Mouse (Mus musculus) stomach, embryonic 15.5 days (tissue): ENCODE data around the gene Spem1. TPM values are rescaled to one million over a fixed set of nuclear protein-coding genes. Genes with fewer than 3 reads are reported as not detected.

Source experiments
- ATAC-seq: fragments of 200-750 bp; cut with Nextera tagmentation; 2 replicates; pipeline ENCODE4 v1.8.0; 2017; ENCODE audit warnings: low read depth, moderate number of reproducible peaks, moderate TSS enrichment; ENCODE audit not compliant: insufficient read depth, low FRiP score
- H3K27ac ChIP-seq: fragments of 300-500 bp; sonication (generic); 2 replicates; pipeline ENCODE4 v1.5.1; 2015; ENCODE audit warnings: mild to moderate bottlenecking, inconsistent platforms
- H3K27me3 ChIP-seq: fragments of 300-500 bp; sonication (generic); replicated peaks from 2 replicates; pipeline ENCODE4 v1.6.1; 2015; ENCODE audit warnings: inconsistent platforms
- H3K36me3 ChIP-seq: fragments of 300-500 bp; sonication (generic); 2 replicates; pipeline ENCODE4 v1.6.1; 2015; ENCODE audit warnings: inconsistent platforms
- H3K4me1 ChIP-seq: fragments of 300-500 bp; sonication (generic); 2 replicates; pipeline ENCODE4 v1.6.1; 2015; ENCODE audit warnings: inconsistent platforms
- H3K4me2 ChIP-seq: fragments of 300-500 bp; sonication (generic); 2 replicates; pipeline ENCODE4 v1.6.1; 2015; ENCODE audit warnings: mild to moderate bottlenecking, inconsistent platforms
- H3K4me3 ChIP-seq: fragments of 300-500 bp; sonication (generic); replicated peaks from 2 replicates; pipeline ENCODE4 v1.5.1; 2015; ENCODE audit warnings: inconsistent platforms
- H3K9ac ChIP-seq: fragments of 300-500 bp; sonication (generic); 2 replicates; pipeline ENCODE4 v1.6.1; 2015; ENCODE audit warnings: inconsistent platforms
- H3K9me3 ChIP-seq: fragments of 300-500 bp; sonication (generic); 2 replicates; pipeline ENCODE4 v1.6.1; 2016; ENCODE audit warnings: inconsistent platforms
- WGBS: fragments of 180-500 bp; shearing (Covaris S2); methylation state at CpG from one replicate; pipeline ENCODE4 v1.1.7; 2015; 5-methylcytosine and 5-hydroxymethylcytosine counted together
- polyA plus RNA-seq: library from polyadenylated mRNA; unstranded; fragments of >200 nt; fragmentation: Nextera tagmentation; extraction: Ambion mirVana; gene quantifications from 2 replicates; pipeline ENCODE4 v1.2.1, GENCODE M21; 2015

The Spem1 gene
- polyA plus RNA-seq, 1 experiment from 2014 or later, result not detected

DNA sequence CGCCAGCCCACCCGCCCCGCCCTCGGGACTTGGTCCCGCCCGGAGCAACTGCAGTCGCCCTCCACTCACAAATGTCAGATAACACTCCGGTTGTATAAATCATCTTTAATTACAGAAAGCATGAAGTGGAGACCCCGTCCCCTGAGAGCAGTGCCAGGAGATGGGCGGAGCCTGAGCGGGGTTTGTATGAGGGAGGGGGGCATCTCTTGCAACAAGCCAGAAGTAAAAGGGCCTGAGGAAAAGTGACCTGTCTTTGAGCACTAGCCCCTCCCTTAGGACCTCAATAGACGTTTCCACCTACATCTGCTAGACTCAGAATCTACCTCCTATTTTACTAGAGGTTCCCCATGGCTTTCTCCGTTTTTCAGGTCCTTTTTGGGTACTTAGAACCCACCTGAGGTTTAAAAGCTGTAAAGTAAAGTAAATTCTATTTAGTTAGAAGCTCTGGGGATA is 26.0 kb downstream of the Spem1 start:
- Histone ChIP-seq H3K27ac (no peak overlapping the region), H3K4me2 (peak overlapping the region; percentile 96), H3K9ac (no peak overlapping the region), H3K4me3 (peak overlapping the region; percentile 44), H3K27me3 (no peaks in the 10 kb centered on the region), H3K4me1 (peaks cover 23% of the 10 kb centered on the region), H3K36me3 (no peaks in the 10 kb centered on the region), H3K9me3 (no peaks in the 10 kb centered on the region)
- WGBS, result 3% methylated on average over 13 of the region's 13 CpGs
- ATAC-seq, result 0 out of 2 replicates have a peak, but pooled peaks have one; percentile 1

DNA sequence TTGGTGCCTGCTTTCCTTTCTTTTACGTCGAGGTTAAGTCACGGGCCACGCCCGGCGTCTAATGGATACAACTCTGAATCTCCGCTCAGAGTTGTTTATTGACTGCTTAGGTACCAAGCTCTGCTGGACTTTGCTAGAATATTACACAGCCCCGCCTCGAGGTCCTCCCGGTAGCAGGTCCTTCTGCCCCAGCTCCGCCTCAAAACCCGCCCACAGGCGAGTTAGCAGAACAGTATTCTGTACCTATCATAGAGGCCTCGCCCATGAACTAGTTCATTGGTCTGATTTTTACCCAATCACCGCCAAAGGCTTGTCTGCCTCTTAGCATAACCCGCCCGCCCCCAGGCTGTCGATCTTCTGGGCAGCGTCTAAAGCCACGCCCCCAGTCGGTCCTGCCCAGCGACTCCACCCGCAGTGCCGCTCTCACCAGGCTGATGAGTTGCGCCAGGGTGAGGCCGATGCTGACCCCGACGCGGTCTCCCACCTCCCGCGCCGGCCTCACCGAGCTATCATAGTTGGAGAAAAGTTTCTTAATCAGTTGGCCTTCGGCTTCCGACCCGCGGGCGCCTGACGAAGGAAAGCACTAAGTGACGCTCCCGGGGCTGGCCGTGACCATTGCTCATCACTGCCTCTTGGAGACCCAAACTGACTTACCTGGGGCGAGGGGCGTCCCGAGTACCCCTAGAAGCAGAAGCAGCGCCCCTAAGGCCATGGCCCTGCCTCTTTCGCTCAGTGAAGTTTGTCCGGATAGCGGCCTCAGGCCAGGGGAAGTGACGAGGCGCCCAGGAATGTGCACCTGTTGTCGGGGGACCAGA is 26.6 kb downstream of the Spem1 start, which contains the start of gene Chrnb1:
TSS of gene Chrnb1 (minus strand) at position 776 of the 815 bp plus-strand sequence.
- ATAC-seq, result peak; percentile 98
- H3K27ac ChIP-seq, result no peak within 1 kb of the TSS
- under 1% methylated on average over 52 of the region's 52 CpGs for WGBS

DNA sequence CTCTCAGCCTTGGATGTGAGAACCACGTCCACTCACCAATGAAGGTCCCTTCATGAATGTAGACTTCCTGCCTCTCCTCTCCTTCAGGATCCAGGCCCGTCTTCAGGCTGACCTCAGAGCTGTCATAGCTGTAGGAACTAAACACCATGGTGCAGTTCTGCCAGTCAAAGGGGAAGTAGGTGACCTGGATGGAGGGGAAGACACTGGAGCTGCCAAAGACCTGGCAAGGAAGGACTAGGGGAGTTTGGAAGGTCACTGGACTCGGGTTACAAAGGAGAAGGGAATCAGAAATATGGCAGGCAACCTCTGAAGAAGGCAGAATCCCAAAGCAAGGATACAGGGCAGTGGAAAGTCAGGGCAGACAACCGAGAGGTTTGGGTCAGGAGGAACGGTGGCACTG is 28.6 kb downstream of the Spem1 start:
- no peaks in the 10 kb centered on the region for H3K36me3 ChIP-seq
- no peak overlapping the region for H3K27ac ChIP-seq
- ATAC-seq, result no peak
- WGBS, result 57% methylated on average over 5 of the region's 5 CpGs
- no peaks in the 10 kb centered on the region for H3K9me3 ChIP-seq
- H3K9ac ChIP-seq, result no peak overlapping the region
- H3K4me1 ChIP-seq, result peaks cover 3% of the 10 kb centered on the region; the same call in 1 of the 2 replicates
- H3K4me2 ChIP-seq, result no peak overlapping the region
- no peaks in the 10 kb centered on the region for H3K27me3 ChIP-seq
- H3K4me3 ChIP-seq, result no peak overlapping the region

More for the DNA sequence above, 26.6 kb downstream of the Spem1 start, which contains the start of gene Chrnb1:
- H3K27me3 ChIP-seq, result no peaks in the 10 kb centered on the region
- H3K4me3 ChIP-seq, result peak within 1 kb of the TSS; percentile 44
- H3K36me3 ChIP-seq, result no peaks in the 10 kb centered on the region
- no peak within 1 kb of the TSS for H3K9ac ChIP-seq
- H3K9me3 ChIP-seq, result no peaks in the 10 kb centered on the region
- peak within 1 kb of the TSS; percentile 96 for H3K4me2 ChIP-seq
- peaks cover 16% of the 10 kb centered on the region for H3K4me1 ChIP-seq

DNA sequence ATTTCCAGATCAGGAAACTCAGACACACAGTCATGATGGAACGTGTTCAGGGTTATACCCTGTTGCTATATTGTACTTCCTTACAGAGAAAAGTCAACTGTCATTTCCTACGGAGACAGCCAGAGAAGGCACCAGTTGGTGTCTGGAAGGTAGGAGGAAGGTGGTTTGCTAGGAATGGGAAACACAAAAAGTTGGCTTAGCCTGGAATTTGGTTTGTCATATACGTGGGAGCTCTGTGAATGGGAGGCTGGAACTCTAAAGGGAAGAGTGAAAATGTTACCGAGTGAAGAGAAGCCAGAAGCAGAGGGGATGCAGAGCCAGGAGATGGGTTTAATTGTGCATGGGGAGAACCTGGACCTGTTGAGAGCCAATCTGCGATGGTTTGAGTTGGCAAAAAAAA is 30.6 kb downstream of the Spem1 start:
- no peaks in the 10 kb centered on the region for H3K27me3 ChIP-seq
- no peak overlapping the region for H3K27ac ChIP-seq
- peaks cover 3% of the 10 kb centered on the region; the same call in 1 of the 2 replicates for H3K4me1 ChIP-seq
- ATAC-seq, result no peak
- H3K9me3 ChIP-seq, result no peaks in the 10 kb centered on the region
- H3K4me3 ChIP-seq, result no peak overlapping the region
- H3K9ac ChIP-seq, result no peak overlapping the region
- no peaks in the 10 kb centered on the region for H3K36me3 ChIP-seq
- no peak overlapping the region for H3K4me2 ChIP-seq
- 70% methylated on average over 5 of the region's 5 CpGs for WGBS

DNA sequence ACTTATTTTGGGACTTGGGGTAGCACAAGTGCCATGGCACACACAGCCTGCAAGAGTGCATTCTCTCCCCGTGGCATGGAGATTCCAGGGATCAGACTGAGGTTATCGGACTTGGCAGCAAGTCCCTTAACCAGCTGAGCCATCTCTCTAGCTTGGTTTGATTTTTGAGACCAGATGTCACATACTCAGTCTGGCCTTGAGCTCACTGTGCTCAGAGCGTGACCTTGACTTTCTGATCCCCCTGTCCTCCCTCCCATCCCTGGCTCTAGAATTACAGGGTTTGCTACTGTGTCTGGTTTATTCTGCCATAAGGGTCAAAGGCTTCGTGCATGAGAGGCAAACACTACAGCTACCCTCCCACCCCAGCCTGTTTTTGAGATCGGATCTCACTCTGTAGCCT is 32.5 kb downstream of the Spem1 start:
- H3K4me2 ChIP-seq, result no peak overlapping the region
- H3K27me3 ChIP-seq, result no peaks in the 10 kb centered on the region
- 59% methylated on average over 5 of the region's 5 CpGs for WGBS
- no peak overlapping the region for H3K4me3 ChIP-seq
- no peak overlapping the region for H3K9ac ChIP-seq
- no peaks in the 10 kb centered on the region for H3K4me1 ChIP-seq
- no peaks in the 10 kb centered on the region for H3K36me3 ChIP-seq
- ATAC-seq, result no peak
- H3K9me3 ChIP-seq, result no peaks in the 10 kb centered on the region
- no peak overlapping the region for H3K27ac ChIP-seq

DNA sequence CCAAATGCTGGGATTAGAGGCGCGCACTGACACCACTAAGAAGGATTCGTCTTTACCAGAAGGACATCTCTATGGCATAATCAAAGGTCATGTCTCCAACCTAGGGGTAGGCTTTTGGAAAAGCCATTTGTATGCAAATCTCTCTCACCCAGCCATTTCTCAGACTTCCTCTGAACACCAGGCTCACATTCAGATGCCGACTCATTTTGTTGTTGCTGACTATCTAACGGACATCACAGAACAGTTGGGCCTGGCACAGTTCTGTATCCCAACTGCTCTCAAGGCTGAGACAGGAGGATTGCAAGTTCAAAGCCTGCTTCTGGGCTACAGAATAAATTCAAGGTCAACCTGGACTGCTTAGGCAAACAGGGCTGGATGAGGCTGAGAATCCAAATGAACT is 34.7 kb downstream of the Spem1 start:
- H3K36me3 ChIP-seq, result no peaks in the 10 kb centered on the region
- no peak overlapping the region for H3K27ac ChIP-seq
- H3K27me3 ChIP-seq, result no peaks in the 10 kb centered on the region
- H3K9ac ChIP-seq, result no peak overlapping the region
- H3K4me2 ChIP-seq, result no peak overlapping the region
- no peaks in the 10 kb centered on the region for H3K9me3 ChIP-seq
- H3K4me3 ChIP-seq, result no peak overlapping the region
- ATAC-seq, result no peak
- 89% methylated on average over 5 of the region's 5 CpGs for WGBS
- no peaks in the 10 kb centered on the region for H3K4me1 ChIP-seq

DNA sequence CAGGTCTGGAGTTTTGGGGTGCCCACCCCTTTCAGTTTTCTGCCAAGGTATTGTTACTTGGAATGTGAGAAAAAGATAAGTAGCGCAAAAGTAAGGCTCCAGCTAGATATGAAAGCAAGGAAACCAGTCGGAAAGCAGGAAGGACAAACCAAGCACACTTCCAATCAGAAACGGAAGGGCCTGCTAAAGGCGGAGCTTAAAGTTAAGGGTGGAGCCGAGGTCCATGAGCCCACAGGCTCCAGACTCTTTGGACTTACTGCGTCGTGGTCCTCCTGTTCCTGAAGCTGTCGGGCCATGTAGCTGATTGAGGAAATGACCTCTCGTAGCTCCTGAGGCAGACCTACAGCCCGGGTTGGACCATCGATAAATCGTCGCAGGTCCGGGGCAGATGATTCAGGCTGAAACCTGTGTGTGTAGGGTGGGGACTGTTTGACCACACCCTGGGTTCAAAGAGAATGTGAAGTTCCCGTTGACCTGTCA is 37.1 kb downstream of the Spem1 start:
- Histone ChIP-seq H3K27ac (peak overlapping the region; percentile 6; the same call in 1 of the 2 replicates), H3K4me1 (no peaks in the 10 kb centered on the region)

DNA sequence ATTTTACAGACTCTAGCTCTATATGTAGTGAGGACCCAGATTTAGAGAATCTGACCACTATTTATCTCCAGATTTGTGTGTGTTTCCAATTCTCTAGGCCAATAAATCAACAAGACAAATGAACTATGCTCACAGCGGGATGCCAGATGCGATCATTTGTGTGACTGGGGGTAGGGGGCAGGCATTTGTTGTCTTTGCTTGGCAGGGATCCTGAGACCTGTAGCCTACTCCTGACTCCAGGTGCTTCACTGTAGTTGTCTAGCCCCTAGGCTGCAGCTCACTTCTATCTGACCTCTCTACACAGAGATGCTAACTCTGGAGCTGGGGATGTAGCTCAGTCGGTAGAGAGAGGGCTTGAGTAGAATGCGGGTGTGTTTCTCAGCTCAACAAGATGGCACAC is 40.2 kb downstream of the Spem1 start:
- Histone ChIP-seq H3K36me3 (no peaks in the 10 kb centered on the region; the same call in 1 of the 2 replicates), H3K4me2 (no peak overlapping the region), H3K27ac (no peak overlapping the region), H3K4me1 (0 out of 2 replicates have a peak, but pooled peaks cover 5% of the 10 kb centered on the region), H3K27me3 (no peaks in the 10 kb centered on the region), H3K9ac (no peak overlapping the region), H3K4me3 (no peak overlapping the region), H3K9me3 (no peaks in the 10 kb centered on the region)
- no peak for ATAC-seq
- 27% methylated on average over 4 of the region's 4 CpGs for WGBS

More for the DNA sequence above, 37.1 kb downstream of the Spem1 start:
- peak; percentile 66 for ATAC-seq
- Histone ChIP-seq H3K27me3 (no peaks in the 10 kb centered on the region), H3K36me3 (no peaks in the 10 kb centered on the region), H3K4me3 (peak overlapping the region; percentile 12), H3K9me3 (no peaks in the 10 kb centered on the region), H3K9ac (no peak overlapping the region), H3K4me2 (peak overlapping the region; percentile 44)
- WGBS, result 29% methylated on average over 15 of the region's 15 CpGs

DNA sequence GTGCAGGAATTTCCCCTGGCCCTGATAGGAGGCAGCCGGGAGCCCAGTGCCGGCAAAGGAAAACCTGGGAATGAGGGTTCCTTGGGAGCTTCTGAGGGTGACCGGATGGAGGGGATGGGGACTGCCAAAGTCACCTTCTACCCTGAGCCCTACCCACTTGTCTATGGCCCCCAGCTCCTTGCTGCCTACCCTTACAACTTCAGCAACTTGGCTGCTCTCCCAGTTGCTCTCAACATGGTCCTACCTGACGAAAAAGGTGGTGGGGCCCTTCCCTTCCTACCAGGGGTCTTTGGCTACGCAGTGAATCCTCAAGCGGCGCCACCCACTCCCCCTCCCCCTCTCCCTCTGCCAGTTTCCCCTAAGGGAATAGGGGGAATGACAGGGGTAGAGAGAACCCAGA is 43.0 kb downstream of the Spem1 start:
- Histone ChIP-seq H3K27ac (no peak overlapping the region), H3K27me3 (no peaks in the 10 kb centered on the region), H3K4me1 (0 out of 2 replicates have a peak, but pooled peaks cover 5% of the 10 kb centered on the region), H3K36me3 (no peaks in the 10 kb centered on the region; the same call in 1 of the 2 replicates), H3K4me2 (no peak overlapping the region), H3K9ac (no peak overlapping the region), H3K4me3 (no peak overlapping the region), H3K9me3 (no peaks in the 10 kb centered on the region)
- no peak for ATAC-seq
- WGBS, result 44% methylated on average over 7 of the region's 7 CpGs

DNA sequence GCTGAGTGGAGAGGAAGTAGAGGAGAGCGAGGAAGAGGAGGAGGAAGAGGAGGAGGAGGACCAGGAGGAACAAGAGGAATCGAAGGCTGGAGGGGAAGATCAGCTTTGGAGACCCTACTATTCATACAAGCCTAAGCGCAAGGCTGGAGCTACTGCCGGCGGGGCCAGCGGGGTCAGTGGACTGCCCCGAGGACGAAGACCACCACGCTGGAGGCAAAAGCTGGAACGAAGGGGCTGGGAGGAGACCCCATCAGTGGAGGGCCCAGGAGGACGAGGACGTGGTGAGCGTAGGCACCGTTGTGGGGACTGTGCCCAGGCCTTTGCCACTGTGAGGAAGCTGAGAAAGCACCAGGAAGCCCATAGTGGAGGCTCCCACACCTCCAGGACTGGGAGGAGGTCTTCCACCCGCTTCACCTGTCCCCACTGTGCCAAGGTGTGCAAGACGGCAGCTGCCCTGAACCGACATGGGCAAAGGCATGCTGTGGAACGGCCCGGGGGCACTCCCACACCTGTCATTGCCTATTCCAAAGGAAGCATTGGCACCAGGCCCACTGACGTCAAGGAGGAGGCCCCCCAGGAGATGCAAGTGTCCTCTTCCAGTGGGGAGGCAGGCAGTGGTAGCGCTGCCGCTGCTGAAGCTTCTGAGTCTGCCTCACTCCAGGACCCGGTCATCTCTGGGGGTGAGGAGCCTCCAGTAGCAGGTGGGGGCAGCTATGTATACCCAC is 43.6 kb downstream of the Spem1 start:
- H3K4me2 ChIP-seq, result no peak overlapping the region

DNA sequence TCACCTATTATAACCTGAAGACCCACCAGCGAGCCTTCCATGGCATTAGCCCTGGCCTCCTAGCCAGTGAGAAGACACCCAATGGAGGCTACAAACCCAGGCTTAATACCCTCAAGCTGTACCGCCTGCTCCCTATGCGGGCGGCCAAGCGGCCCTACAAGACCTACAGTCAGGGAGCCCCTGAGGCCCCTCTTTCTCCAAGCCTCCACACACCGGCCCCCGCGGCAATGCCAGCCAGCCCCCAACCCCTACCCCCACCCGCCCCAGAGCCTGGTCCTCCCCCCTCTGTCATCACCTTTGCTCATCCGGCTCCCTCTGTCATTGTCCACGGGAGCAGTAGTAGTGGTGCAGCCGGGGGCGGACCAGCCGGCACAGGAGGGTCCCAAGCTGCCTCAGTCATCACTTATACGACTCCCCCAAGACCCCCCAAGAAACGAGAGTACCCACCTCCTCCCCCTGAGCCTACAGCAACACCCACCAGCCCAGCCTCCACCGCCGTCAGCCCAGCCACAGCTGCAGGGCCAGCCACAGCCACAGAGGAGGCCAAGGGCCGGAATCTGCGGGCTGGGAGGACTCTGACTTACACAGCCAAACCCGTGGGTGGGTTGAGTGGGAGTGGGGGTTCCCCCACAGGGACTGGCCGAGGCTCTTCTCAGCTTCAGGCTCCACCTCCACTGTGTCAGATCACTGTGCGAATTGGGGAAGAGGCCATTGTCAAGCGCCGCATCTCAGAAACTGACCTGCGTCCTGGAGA is 44.3 kb downstream of the Spem1 start:
- Histone ChIP-seq H3K4me3 (no peak overlapping the region), H3K27ac (no peak overlapping the region), H3K36me3 (no peaks in the 10 kb centered on the region; the same call in 1 of the 2 replicates), H3K27me3 (no peaks in the 10 kb centered on the region), H3K4me2 (no peak overlapping the region), H3K9me3 (no peaks in the 10 kb centered on the region), H3K4me1 (0 out of 2 replicates have a peak, but pooled peaks cover 5% of the 10 kb centered on the region), H3K9ac (no peak overlapping the region)
- no peak for ATAC-seq
- 67% methylated on average over 26 of the region's 26 CpGs for WGBS

More for the DNA sequence above, 43.6 kb downstream of the Spem1 start:
- H3K27me3 ChIP-seq, result no peaks in the 10 kb centered on the region
- 71% methylated on average over 23 of the region's 23 CpGs for WGBS
- no peak overlapping the region for H3K4me3 ChIP-seq
- 0 out of 2 replicates have a peak, but pooled peaks cover 5% of the 10 kb centered on the region for H3K4me1 ChIP-seq
- no peak for ATAC-seq
- H3K27ac ChIP-seq, result no peak overlapping the region
- H3K9ac ChIP-seq, result no peak overlapping the region
- H3K36me3 ChIP-seq, result no peaks in the 10 kb centered on the region; the same call in 1 of the 2 replicates
- H3K9me3 ChIP-seq, result no peaks in the 10 kb centered on the region
